Mouse (Mus musculus): ENCODE measurements around the gene Fbxw11. TPM values are rescaled to one million over a fixed set of nuclear protein-coding genes. Genes with fewer than 3 reads are reported as not detected.

Fbxw11 gene
- polyA plus RNA-seq, 1 experiment, result 29.8 TPM

DNA sequence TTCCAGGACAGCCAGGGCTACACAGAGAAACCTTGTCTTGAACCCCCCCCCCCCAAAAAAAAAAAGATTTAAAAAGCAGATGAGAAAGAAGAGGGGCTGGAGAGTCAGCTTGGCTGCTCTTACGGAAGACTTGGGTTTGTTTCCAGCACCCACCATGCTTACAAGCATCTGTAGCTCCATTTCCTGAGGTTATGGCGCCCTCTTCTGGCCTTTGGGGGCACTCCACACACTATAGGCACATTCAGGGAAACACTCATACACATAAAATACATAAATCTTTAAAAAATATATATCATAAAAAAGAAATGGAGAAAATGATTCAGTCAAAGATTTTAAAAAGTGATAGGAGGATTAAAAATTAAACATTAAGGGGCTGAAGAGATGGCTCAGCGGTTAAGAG is 9.0 kb upstream of the Fbxw11 start:
- H3K27me3 ChIP-seq (ENCODE audit: control insufficient read depth, insufficient read depth, low read length), result no peaks in the 10 kb centered on the region
- no peak overlapping the region for H3K27ac ChIP-seq (ENCODE audit: insufficient read depth, low read depth, low read length)
- 74% methylated on average over 3 of the region's 3 CpGs for WGBS
- TF ChIP-seq POLR2A (IDR thresholded peaks at IDR 0.05; ENCODE audit: low read depth, low read length) (no peak), CTCF (IDR thresholded peaks at IDR 0.05; ENCODE audit: extremely low read depth, insufficient read length, insufficient replicate concordance, low read depth, low read length) (peak; percentile 27; the same call in 1 of the 2 replicates)
- H3K4me1 ChIP-seq (ENCODE audit: control insufficient read depth, insufficient read depth, insufficient read length, low read length), result peaks cover 3% of the 10 kb centered on the region; the same call in 1 of the 2 replicates
- H3K4me3 ChIP-seq (ENCODE audit: low read depth, low read length), result no peak overlapping the region
- no peaks in the 10 kb centered on the region for H3K36me3 ChIP-seq (ENCODE audit: control insufficient read depth, insufficient read depth, low read length)

- WGBS, result 27% methylated on average over 2 of the region's 2 CpGs
- Histone ChIP-seq H3K27me3 (ENCODE audit: control insufficient read depth, insufficient read depth, low read length) (no peaks in the 10 kb centered on the region), H3K27ac (ENCODE audit: insufficient read depth, low read depth, low read length) (no peak overlapping the region), H3K4me1 (ENCODE audit: control insufficient read depth, insufficient read depth, insufficient read length, low read length) (peaks cover 3% of the 10 kb centered on the region; the same call in 1 of the 2 replicates), H3K36me3 (ENCODE audit: control insufficient read depth, insufficient read depth, low read length) (no peaks in the 10 kb centered on the region), H3K4me3 (ENCODE audit: low read depth, low read length) (no peak overlapping the region)
- TF ChIP-seq POLR2A (IDR thresholded peaks at IDR 0.05; ENCODE audit: low read depth, low read length) (no peak), CTCF (IDR thresholded peaks at IDR 0.05; ENCODE audit: extremely low read depth, insufficient read length, insufficient replicate concordance, low read depth, low read length) (no peak)
These were observed 8.4 kb upstream of the Fbxw11 start for GRCm38 (mm10) chr11:32634143-32634542.

DNA sequence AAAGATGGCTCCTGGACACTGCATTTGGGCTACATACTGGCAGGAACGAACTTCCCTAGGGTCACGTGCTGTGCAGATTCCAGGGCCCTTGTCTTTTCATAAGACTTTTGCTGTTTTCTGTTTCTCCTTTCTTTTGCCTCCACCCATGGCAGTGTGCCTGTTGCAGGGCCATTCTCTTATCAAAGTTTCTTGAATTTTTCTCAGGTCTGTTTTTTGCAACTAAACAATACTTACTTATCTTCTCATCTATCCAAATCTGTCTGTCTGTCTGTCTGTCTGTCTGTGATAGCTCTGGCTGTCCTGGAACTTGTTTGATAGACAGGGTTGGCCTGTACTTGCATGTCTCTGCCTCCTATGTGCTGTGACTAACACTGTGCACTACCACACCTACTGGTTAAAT is 7.7 kb upstream of the Fbxw11 start:
- 63% methylated on average over 2 of the region's 2 CpGs for WGBS
- TF ChIP-seq CTCF (IDR thresholded peaks at IDR 0.05; ENCODE audit: extremely low read depth, insufficient read length, insufficient replicate concordance, low read depth, low read length) (no peak), POLR2A (IDR thresholded peaks at IDR 0.05; ENCODE audit: low read depth, low read length) (no peak)

DNA sequence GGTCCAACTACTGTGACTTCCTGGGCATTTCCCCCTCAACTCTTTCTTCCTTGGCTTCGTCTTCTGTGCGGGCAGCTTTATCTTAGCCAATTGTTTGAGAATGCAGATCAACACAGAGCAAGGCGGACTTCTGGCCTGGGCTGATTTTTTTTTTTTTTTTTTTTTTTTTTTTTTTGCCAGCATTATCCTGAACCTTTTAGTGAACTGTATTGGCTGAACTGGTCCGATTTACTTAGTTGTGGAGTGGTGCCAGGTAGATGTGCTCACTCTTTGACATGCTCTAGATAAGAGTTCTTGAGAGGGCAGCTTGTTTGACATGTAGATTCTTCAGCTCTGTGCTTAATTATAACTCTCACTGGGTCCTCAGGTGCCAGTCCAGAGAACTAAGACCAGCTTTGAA is 6.2 kb upstream of the Fbxw11 start:
- H3K27ac ChIP-seq (ENCODE audit: insufficient read depth, low read depth, low read length), result no peak overlapping the region
- TF ChIP-seq CTCF (IDR thresholded peaks at IDR 0.05; ENCODE audit: extremely low read depth, insufficient read length, insufficient replicate concordance, low read depth, low read length) (no peak), POLR2A (IDR thresholded peaks at IDR 0.05; ENCODE audit: low read depth, low read length) (no peak)
- 22% methylated on average over 4 of the region's 4 CpGs for WGBS
- H3K4me1 ChIP-seq (ENCODE audit: control insufficient read depth, insufficient read depth, insufficient read length, low read length), result peaks cover 3% of the 10 kb centered on the region; the same call in 1 of the 2 replicates
- no peaks in the 10 kb centered on the region for H3K36me3 ChIP-seq (ENCODE audit: control insufficient read depth, insufficient read depth, low read length)
- no peaks in the 10 kb centered on the region for H3K27me3 ChIP-seq (ENCODE audit: control insufficient read depth, insufficient read depth, low read length)
- no peak overlapping the region for H3K4me3 ChIP-seq (ENCODE audit: low read depth, low read length)

More for the DNA sequence above, 7.7 kb upstream of the Fbxw11 start:
- no peaks in the 10 kb centered on the region for H3K36me3 ChIP-seq (ENCODE audit: control insufficient read depth, insufficient read depth, low read length)
- no peak overlapping the region for H3K4me3 ChIP-seq (ENCODE audit: low read depth, low read length)
- H3K27me3 ChIP-seq (ENCODE audit: control insufficient read depth, insufficient read depth, low read length), result no peaks in the 10 kb centered on the region
- H3K27ac ChIP-seq (ENCODE audit: insufficient read depth, low read depth, low read length), result no peak overlapping the region
- H3K4me1 ChIP-seq (ENCODE audit: control insufficient read depth, insufficient read depth, insufficient read length, low read length), result peaks cover 3% of the 10 kb centered on the region; the same call in 1 of the 2 replicates

DNA sequence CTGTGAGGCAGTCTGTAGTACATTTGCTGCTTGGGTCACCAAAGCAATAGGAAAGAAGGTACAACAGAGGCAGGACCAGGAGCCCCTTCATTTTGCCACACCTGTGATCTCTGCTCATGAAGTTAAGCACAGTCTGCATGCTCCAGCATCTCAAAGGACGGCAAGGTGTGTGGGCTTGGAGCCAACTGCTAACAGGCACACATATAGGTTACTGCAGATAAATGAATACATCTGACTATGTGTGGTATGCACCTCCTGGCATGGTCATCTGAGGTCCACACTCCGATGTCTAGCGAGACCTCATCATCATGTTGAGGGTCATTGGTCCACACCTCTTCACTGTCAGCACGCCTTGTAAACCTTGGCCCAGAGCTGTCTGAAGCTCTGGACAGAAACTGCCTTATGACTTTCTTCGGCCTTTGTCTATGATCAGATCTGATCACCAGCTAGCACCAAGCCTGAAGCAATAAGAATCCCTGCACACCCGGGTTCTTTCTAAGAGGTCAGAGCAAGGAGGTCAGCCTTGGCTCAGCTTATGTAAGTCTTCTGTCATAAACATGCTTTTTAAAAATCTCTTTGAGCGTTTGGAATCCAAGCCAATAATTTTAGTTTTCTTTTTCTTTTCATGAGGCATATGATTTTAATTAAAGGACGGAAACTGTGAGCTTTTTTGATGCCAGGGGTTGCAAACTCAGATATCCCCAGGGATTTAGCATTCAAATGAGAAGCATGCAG is 3.8 kb upstream of the Fbxw11 start:
- no peak overlapping the region for H3K27ac ChIP-seq (ENCODE audit: insufficient read depth, low read depth, low read length)
- H3K36me3 ChIP-seq (ENCODE audit: control insufficient read depth, insufficient read depth, low read length), result no peaks in the 10 kb centered on the region
- H3K4me3 ChIP-seq (ENCODE audit: low read depth, low read length), result no peak overlapping the region
- peaks cover 3% of the 10 kb centered on the region; the same call in 1 of the 2 replicates for H3K4me1 ChIP-seq (ENCODE audit: control insufficient read depth, insufficient read depth, insufficient read length, low read length)
- 84% methylated on average over 8 of the region's 8 CpGs for WGBS
- TF ChIP-seq CTCF (IDR thresholded peaks at IDR 0.05; ENCODE audit: extremely low read depth, insufficient read length, insufficient replicate concordance, low read depth, low read length) (no peak), POLR2A (IDR thresholded peaks at IDR 0.05; ENCODE audit: low read depth, low read length) (no peak)
- H3K27me3 ChIP-seq (ENCODE audit: control insufficient read depth, insufficient read depth, low read length), result no peaks in the 10 kb centered on the region

DNA sequence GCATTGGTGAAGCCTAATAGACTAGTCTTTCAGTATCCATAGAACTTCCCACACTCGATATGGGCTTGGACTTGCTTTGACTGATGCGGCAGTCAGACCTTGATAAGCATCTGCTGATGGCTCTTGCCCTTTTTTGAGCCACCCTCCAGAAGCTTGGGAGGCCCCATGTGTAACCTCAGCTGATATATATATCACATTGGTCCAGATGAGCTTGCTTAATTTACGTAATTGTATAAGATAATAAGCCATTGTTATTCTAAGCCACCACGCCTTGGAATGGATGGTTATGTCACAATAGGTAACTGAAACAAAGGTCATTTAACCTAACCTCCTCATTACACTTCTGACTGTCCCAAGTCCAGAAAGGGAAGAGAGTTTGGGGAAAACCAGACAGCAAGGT is 1.9 kb upstream of the Fbxw11 start:
- TF ChIP-seq POLR2A (IDR thresholded peaks at IDR 0.05; ENCODE audit: low read depth, low read length), result no peak
- no peak for TF ChIP-seq CTCF (IDR thresholded peaks at IDR 0.05; ENCODE audit: extremely low read depth, insufficient read length, insufficient replicate concordance, low read depth, low read length)
- H3K4me1 ChIP-seq (ENCODE audit: control insufficient read depth, insufficient read depth, insufficient read length, low read length), result no peaks in the 10 kb centered on the region
- no peaks in the 10 kb centered on the region for H3K36me3 ChIP-seq (ENCODE audit: control insufficient read depth, insufficient read depth, low read length)
- H3K27me3 ChIP-seq (ENCODE audit: control insufficient read depth, insufficient read depth, low read length), result no peaks in the 10 kb centered on the region
- WGBS, result 47% methylated on average over 4 of the region's 4 CpGs
- no peak overlapping the region for H3K4me3 ChIP-seq (ENCODE audit: low read depth, low read length)
- H3K27ac ChIP-seq (ENCODE audit: insufficient read depth, low read depth, low read length), result no peak overlapping the region

Measured in small intestine, adult 2 months (tissue).